Mouse (Mus musculus) CH12.LX (cell line): ENCODE data around the gene Rabgap1l.

Experiments used
- CTCF ChIP-seq, 2 experiments: IDR thresholded peaks in 1 of 2; conservative IDR thresholded peaks in 1 of 2; 2 replicates each; pipeline ENCODE4 v1.5.1; 2011 to 2012; ENCODE audit warnings: low read depth in 2 of 2, low read length in 2 of 2, improper control_type of control experiment in 1 of 2, inconsistent platforms in 1 of 2, mild to moderate bottlenecking in 1 of 2, moderate library complexity in 1 of 2
- RAD21 ChIP-seq: IDR thresholded peaks from 2 replicates; pipeline ENCODE4 v1.6.1; 2011; ENCODE audit warnings: low read depth, mild to moderate bottlenecking, low read length, improper control_type of control experiment, moderate library complexity
- USF1 ChIP-seq: IDR thresholded peaks from 2 replicates; pipeline ENCODE4 v1.6.1; 2014; ENCODE audit warnings: low read depth, mild to moderate bottlenecking, inconsistent platforms, low read length, improper control_type of control experiment

DNA sequence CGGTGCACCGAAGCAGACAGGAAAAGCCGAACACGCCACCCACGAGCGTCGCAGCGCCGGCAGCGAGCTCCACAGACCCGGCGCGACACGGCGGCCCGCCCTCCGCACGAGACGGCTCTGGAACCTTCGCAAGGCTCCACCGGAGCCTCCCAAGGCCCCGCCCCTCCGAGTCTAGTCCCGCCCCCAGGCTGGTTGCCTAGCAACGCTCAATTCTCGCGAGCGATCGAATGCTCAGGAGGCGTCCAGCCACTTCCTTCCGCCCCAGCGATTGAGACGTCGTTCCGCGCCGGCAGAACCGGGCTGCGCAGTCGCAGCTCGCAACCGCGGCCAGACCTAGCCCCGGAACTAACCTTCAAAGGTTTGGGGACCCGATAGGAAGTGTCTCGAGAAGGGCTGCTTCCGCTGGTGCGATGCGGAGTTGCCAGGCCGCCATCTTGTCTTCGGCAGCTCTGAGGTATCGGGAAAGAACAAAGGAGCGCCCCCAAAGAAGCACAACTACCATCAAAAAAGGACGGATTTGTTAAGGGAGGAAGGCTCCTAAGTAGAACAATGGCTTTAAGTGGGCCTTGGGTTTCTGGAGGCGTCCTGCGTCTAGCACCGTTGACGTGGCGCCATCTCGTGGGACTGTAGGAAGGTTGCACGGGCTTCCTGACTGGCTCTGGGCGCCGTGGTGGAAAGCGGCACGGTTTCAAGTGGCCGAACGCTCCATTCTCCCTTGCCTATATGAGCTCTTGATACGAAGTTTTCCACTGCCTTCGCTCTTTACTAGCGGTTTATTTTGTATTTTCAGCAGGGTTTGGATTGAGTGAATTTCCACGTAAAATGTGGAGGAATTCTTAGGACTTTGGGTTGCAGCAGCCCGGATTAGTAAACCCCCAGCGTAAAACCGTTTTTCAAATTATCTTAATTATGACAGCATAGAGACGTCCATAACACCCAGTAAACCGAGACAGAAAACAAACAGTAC lies 580.0 kb downstream of the Rabgap1l start, which contains the start of gene Cacybp:
- TF ChIP-seq CTCF (conservative IDR thresholded peaks at IDR 0.05 in 1 of 2, IDR thresholded peaks at IDR 0.05 in 1 of 2; ENCODE audit: low read depth in 2 of 2, low read length in 2 of 2) (peak; percentile 25 to 78; a peak in 2 of 4 replicates), RAD21 (peak; percentile 25), USF1 (no peak)
